Mouse (Mus musculus) limb, embryonic 15.5 days (tissue): ENCODE measurements around the gene Gm4869. TPM values are rescaled to one million over a fixed set of nuclear protein-coding genes. Genes with fewer than 3 reads are reported as not detected.
"Not testable (repeated sequence)": the region's sequence is repeated elsewhere in the genome, so short reads cannot be mapped to it uniquely, and the experiment has no call there.

Source experiments
- ATAC-seq: fragments of 200-750 bp; cut with Nextera tagmentation; 2 replicates; pipeline ENCODE4 v1.8.0; 2017; ENCODE audit warnings: low read depth, moderate TSS enrichment; ENCODE audit not compliant: insufficient number of reproducible peaks, low FRiP score, low TSS enrichment
- H3K27ac ChIP-seq: fragments of 300-500 bp; sonication (generic); 2 replicates; pipeline ENCODE4 v1.5.1; 2015; ENCODE audit warnings: moderate library complexity, mild to moderate bottlenecking, inconsistent platforms
- H3K27me3 ChIP-seq: fragments of 300-500 bp; sonication (generic); 2 replicates; pipeline ENCODE4 v1.6.1; 2015; ENCODE audit warnings: inconsistent platforms
- H3K36me3 ChIP-seq: fragments of 300-500 bp; sonication (generic); 2 replicates; pipeline ENCODE4 v1.6.1; 2015; ENCODE audit warnings: inconsistent platforms
- H3K4me1 ChIP-seq: fragments of 300-500 bp; sonication (generic); 2 replicates; pipeline ENCODE4 v1.6.1; 2015; ENCODE audit warnings: inconsistent platforms
- H3K4me2 ChIP-seq: fragments of 300-500 bp; sonication (generic); 2 replicates; pipeline ENCODE4 v1.6.1; 2015; ENCODE audit warnings: mild to moderate bottlenecking, inconsistent platforms
- H3K4me3 ChIP-seq: fragments of 300-500 bp; sonication (generic); 2 replicates; pipeline ENCODE4 v1.5.1; 2015; ENCODE audit warnings: mild to moderate bottlenecking, inconsistent platforms
- H3K9ac ChIP-seq: fragments of 300-500 bp; sonication (generic); 2 replicates; pipeline ENCODE4 v1.6.1; 2015; ENCODE audit warnings: inconsistent platforms
- H3K9me3 ChIP-seq: fragments of 300-500 bp; sonication (generic); 2 replicates; pipeline ENCODE4 v1.6.1; 2016; ENCODE audit warnings: inconsistent platforms
- WGBS: fragments of 180-500 bp; shearing (Covaris S2); methylation state at CpG from one replicate; pipeline ENCODE4 v1.1.7; 2015; 5-methylcytosine and 5-hydroxymethylcytosine counted together
- polyA plus RNA-seq: library from polyadenylated mRNA; unstranded; fragments of >200 nt; fragmentation: Nextera tagmentation; extraction: Ambion mirVana; gene quantifications from 2 replicates; pipeline ENCODE4 v1.2.1, GENCODE M21; 2015

Gm4869 gene
- polyA plus RNA-seq, 1 experiment from 2014 or later: not detected

DNA sequence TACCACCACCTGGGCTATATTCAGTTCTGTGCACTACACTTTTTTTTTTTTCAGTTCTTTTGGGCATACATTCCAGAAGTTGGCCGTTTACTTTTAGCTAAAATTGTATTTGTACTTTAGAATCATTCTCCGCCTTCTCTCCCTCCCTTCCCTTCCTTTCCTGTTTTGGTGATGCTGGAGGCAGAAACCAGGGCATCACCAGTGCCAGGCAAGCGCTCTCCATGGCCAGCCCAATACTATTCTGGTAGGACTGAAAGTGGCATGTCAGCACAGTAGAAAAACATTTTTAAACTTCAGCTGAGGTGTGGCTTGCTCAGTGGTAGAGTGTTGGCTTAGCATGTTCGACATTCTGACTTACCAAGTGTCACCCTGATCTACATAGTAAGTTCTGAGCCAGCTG, 36.0 kb downstream of the Gm4869 start:
- Histone ChIP-seq H3K27ac (no peak overlapping the region), H3K9ac (no peak overlapping the region), H3K4me3 (no peak overlapping the region), H3K4me1 (no peaks in the 10 kb centered on the region), H3K9me3 (no peaks in the 10 kb centered on the region), H3K27me3 (0 out of 2 replicates have a peak, but pooled peaks cover 1% of the 10 kb centered on the region), H3K36me3 (no peaks in the 10 kb centered on the region), H3K4me2 (no peak overlapping the region)
- 74% methylated on average over 4 of the region's 4 CpGs for WGBS
- ATAC-seq: no peak

DNA sequence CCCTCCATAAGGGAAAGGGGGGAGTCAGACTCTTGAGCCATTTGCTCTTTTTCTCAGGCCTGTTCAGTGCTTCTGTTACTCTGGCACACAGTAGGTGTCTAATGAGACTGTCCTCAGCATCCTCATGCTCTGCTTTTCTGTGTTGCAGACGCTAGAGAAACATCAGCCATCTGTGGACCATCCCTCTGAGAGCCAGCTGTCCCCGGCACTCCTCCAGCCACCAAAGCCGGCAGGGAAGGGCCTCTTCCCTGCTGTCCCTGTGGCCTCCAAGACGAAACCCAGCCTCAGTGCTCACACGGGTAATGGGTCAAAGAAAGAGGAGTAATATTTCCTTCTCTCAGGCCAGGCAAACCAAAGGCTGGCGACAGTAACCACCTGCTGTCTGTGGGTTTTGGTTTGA, 45.7 kb downstream of the Gm4869 start:
- H3K9me3 ChIP-seq: no peaks in the 10 kb centered on the region
- ATAC-seq: no peak
- H3K36me3 ChIP-seq: no peaks in the 10 kb centered on the region
- no peak overlapping the region for H3K4me3 ChIP-seq
- 49% methylated on average over 6 of the region's 6 CpGs for WGBS
- no peak overlapping the region for H3K9ac ChIP-seq
- no peak overlapping the region for H3K4me2 ChIP-seq
- no peaks in the 10 kb centered on the region for H3K4me1 ChIP-seq
- H3K27me3 ChIP-seq: peaks cover 15% of the 10 kb centered on the region; the same call in 1 of the 2 replicates
- no peak overlapping the region for H3K27ac ChIP-seq

DNA sequence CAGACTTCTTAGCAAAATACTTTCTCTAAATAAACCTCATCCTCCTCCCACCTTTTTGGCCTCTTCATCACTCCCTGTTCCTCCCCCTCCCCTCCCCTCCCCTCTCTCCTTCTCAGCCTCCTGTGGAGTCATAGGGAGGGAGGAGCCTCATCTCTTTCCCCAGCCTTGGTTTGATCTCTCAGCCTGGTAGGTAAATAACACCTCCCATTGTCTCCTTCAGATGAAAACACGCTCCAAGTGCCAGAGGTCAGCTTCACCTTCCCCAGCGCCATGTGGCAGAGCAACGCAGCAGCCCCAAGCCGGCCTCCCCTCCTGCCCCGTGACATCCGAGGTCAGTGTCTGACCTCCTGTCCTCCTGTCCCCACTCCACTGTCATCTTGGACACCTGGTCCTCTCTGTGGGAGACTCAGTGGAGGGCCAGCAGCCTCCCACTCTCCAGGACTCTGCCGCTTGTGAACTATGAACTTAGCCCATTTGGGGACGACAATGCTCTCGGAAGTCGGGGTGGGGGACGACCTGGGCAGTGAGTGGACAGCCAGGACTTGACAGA, 47.3 kb downstream of the Gm4869 start:
- 21% methylated on average over 11 of the region's 11 CpGs for WGBS
- H3K27ac ChIP-seq: no peak overlapping the region
- no peak overlapping the region for H3K9ac ChIP-seq
- no peak overlapping the region for H3K4me2 ChIP-seq
- H3K9me3 ChIP-seq: no peaks in the 10 kb centered on the region
- no peak for ATAC-seq
- H3K4me3 ChIP-seq: no peak overlapping the region
- H3K4me1 ChIP-seq: no peaks in the 10 kb centered on the region
- H3K36me3 ChIP-seq: no peaks in the 10 kb centered on the region
- peaks cover 5% of the 10 kb centered on the region; the same call in 1 of the 2 replicates for H3K27me3 ChIP-seq

DNA sequence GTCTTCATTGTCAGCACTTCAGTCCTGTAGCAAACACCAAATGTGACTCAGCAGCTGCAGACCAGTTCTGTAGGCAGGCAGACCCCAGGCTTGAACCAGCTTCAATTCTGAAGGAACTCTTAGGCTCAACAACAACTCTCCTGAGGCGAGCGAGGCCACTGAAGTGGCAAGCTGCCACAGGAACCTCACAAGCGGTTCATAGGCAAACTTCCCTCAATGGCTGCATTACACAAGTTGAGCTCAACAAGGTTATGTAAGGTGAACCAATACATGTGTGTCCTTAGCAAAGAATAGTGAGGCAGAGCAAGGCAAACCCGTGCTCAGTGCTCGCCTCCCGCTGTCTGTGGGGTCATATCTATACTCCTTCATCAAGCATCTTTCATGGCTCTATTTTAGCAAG, 52.7 kb downstream of the Gm4869 start:
- WGBS: 81% methylated on average over 6 of the region's 6 CpGs

DNA sequence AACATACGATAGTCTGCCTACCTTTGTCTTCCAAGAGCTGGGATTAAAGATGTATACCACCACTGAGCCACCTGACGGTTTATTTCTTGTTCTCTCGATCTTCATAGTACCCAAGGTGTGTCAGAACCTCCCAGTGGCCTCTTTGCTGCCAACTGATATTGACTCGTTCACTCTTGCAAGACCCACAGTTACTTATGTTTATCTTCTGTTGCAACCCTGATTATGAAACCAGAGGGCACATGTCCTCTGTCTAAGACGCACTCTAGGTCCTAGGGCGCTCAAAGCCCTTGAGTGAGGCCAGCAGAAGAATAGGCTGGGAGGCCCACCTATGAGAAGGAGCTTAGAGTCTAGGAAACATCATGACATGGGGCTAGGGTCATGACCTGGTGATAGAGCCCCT, 55.3 kb downstream of the Gm4869 start:
- no peaks in the 10 kb centered on the region for H3K36me3 ChIP-seq
- no peak overlapping the region for H3K27ac ChIP-seq
- no peak overlapping the region for H3K4me2 ChIP-seq
- ATAC-seq: no peak
- WGBS: 82% methylated on average over 6 of the region's 6 CpGs
- H3K4me1 ChIP-seq: peaks cover 22% of the 10 kb centered on the region
- H3K4me3 ChIP-seq: no peak overlapping the region
- H3K27me3 ChIP-seq: no peaks in the 10 kb centered on the region
- H3K9ac ChIP-seq: no peak overlapping the region
- no peaks in the 10 kb centered on the region for H3K9me3 ChIP-seq

More for the DNA sequence above, 52.7 kb downstream of the Gm4869 start:
- Histone ChIP-seq H3K9ac (no peak overlapping the region), H3K9me3 (no peaks in the 10 kb centered on the region), H3K4me1 (peaks cover 8% of the 10 kb centered on the region), H3K36me3 (no peaks in the 10 kb centered on the region), H3K27ac (no peak overlapping the region), H3K27me3 (no peaks in the 10 kb centered on the region; the same call in 1 of the 2 replicates), H3K4me3 (no peak overlapping the region), H3K4me2 (no peak overlapping the region)
- no peak for ATAC-seq

DNA sequence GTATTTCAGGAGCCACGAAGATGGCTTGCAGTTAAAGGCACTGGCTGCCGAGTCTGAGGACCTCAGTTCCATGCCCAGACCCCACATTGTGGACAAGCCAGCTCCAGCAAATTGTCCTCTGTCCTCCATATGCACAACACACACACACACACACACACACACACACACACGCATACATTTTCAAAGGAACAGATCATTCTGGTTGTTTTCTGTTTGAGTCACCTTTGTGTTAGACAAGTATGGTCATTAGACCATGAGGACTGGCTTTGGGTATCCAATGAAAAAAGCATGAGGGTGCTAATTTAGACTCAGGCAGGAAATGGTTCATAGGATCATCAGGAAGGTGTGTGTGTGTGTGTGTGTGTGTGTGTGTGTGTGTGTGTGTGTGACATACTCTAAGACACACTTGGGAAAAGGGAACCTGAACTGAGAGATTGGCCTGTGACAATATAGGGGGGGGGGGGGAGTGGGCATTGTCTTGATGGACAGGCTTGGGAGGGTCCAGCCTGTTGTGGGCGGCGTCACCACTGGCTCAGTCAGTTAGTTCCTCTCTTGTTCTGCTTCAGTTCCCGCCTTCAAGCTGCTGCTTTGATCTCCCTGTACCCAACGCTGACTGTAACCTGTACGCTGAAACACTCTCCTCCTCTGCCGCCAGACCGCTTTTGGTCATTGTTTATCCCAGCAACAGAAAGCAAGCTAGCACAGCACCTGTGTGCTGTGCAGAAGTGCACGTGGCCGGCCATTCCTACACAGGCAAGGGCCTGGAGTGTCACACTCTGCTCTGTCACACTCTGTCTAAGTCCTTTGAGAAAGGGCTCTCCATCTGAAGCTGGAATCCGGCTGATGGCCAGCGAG, 56.8 kb downstream of the Gm4869 start:
- 17% methylated on average over 14 of the region's 14 CpGs for WGBS
- Histone ChIP-seq H3K9ac (no peak overlapping the region), H3K4me3 (peak overlapping the region; percentile 20), H3K9me3 (no peaks in the 10 kb centered on the region), H3K4me2 (peak overlapping the region; percentile 47), H3K4me1 (peaks cover 37% of the 10 kb centered on the region), H3K36me3 (no peaks in the 10 kb centered on the region), H3K27me3 (no peaks in the 10 kb centered on the region), H3K27ac (peak overlapping the region; percentile 28; the same call in 1 of the 2 replicates)
- no peak for ATAC-seq

DNA sequence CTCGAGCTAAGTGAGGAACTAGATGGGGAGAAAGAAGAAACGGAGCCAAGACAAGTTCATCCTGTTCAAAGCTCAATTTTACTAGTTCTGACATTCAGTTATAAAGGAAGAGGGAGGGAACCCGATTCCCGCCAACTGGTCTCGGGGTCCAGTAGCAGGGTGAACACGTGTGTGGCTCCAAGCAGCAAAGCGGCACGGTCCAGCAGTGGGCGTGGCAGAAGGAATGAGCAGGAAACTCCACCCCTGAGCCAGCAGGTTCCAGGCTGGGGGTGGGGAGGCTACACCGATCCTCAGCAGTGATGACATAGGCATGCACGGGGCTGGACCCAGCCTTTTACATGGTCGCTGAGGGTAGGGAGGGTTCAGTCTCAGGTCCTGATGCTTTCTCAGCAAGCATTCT, 57.5 kb downstream of the Gm4869 start:
- WGBS: 2% methylated on average over 12 of the region's 12 CpGs

DNA sequence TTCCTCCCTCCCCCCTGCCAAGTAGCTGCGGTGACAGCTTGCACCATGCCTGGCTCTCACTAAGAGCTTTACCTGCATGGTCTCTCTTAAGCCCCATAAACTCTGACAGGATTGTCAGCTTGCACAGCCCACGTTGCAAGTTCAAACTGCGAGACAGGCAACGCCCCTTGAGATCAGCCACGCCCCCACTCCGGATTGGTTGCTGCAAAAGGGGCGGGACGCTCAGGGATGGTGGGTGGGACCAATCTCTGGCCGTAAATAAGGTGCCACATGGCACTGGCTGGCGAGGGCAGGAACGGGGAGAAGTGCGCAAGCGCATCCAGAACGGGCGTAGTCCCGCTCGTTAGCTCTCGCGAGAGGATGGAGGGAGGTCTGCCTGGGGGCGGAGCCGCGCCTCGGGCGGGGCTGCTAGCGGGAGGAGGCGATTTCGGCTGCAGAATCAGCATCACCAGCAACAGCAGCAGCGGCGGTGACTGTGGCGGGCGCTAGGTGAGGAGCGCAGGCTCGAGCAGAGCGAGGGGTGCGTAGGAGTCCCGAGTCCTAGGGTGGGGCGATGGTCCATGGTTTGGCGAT, 59.8 kb downstream of the Gm4869 start, which contains the start of gene Chst12:
Chst12 (plus strand) TSS at position 343 of the 573 bp plus-strand sequence.
- peak within 1 kb of the TSS; percentile 85 for H3K27ac ChIP-seq
- under 1% methylated on average over 38 of the region's 38 CpGs for WGBS
- peak; percentile 91 for ATAC-seq
- H3K36me3 ChIP-seq: no peaks in the 10 kb centered on the region
- peak within 1 kb of the TSS; percentile 79 for H3K4me2 ChIP-seq
- peaks cover 66% of the 10 kb centered on the region for H3K4me1 ChIP-seq
- peak within 1 kb of the TSS; percentile 67 for H3K4me3 ChIP-seq
- H3K27me3 ChIP-seq: no peaks in the 10 kb centered on the region
- H3K9ac ChIP-seq: peak within 1 kb of the TSS; percentile 58
- H3K9me3 ChIP-seq: no peaks in the 10 kb centered on the region

More for the DNA sequence above, 57.5 kb downstream of the Gm4869 start:
- peaks cover 44% of the 10 kb centered on the region for H3K4me1 ChIP-seq
- H3K27ac ChIP-seq: 0 out of 2 replicates have a peak overlapping the region, but pooled peaks have one; percentile 28
- not testable (repeated sequence) for H3K9ac ChIP-seq, ATAC-seq, H3K27me3 ChIP-seq, H3K36me3 ChIP-seq, H3K9me3 ChIP-seq
- peak overlapping the region; percentile 20 for H3K4me3 ChIP-seq
- peak overlapping the region; percentile 47 for H3K4me2 ChIP-seq

DNA sequence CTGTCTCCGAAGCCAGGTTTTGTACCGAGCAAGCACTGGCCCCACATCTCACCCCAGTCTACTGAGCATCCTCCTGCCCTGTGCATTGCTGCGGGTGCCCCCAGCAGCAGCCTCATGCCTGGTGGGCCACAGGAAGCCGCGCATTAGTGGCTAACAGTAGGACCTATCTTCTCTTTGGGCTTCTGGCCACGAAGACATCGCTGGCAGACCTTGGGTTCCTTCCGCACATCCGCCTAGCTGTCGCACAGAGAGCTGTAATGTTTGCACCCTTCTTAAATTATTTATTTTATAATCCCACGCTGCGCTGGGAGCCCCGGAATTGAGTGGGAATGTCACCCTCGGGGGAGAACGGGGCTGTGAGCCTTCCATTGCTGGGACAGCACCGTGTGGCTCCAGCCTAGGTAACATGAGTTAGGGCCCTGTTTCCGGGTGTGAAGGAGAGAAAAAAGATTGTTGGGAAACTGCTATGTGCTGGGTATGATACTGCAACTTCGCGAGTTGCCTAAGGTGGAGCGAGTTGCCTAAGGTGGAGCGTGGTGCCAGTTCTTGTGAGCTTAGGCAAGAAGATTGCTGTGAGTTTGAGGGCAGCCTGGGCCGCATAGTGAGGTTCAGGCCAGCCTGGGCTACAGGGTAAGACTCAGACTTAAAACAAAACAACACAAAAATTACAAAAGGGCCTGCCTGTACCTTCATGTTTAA, 60.8 kb downstream of the Gm4869 start:
- WGBS: 25% methylated on average over 22 of the region's 22 CpGs
- ATAC-seq: no peak
- H3K4me1 ChIP-seq: peaks cover 66% of the 10 kb centered on the region

DNA sequence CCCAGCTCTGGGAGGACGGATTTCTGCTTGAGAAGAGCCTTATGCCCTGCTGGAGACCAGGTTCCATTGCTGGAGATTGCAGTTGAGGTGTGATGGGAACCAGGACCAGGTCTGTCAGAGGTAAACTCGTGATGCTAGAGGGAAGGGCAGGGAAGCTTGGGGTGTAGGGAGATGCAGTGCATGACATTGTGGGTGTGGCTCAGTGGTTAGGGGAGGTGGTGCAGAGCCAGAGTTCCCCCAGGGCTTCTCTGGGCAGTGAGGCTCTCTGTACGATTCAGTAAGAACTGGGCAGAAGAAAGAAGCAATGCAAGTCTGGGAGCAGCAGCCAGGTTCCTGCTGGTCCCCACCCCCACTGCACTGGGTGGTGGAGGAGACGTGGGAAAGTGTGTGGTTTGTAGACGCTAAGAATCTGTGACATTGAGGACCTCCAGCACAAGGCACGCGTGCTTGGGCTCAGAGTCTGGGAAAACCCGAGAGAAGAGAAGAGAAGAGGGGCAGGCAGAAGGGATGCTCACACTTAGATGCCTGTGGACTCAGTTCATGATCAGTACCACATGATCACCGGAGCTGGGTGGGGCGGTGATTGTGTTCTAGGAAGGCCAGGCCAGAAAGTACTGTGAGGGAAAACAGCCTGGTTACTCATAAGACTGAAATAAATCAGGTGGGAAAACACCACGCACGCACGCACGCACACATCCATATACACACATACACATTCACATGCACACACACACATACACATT, 62.2 kb downstream of the Gm4869 start:
- no peak overlapping the region for H3K27ac ChIP-seq

More for the DNA sequence above, 60.8 kb downstream of the Gm4869 start:
- Histone ChIP-seq H3K36me3 (no peaks in the 10 kb centered on the region), H3K9me3 (no peaks in the 10 kb centered on the region), H3K9ac (peak overlapping the region; percentile 58), H3K4me3 (peak overlapping the region; percentile 67), H3K27ac (peak overlapping the region; percentile 85), H3K27me3 (no peaks in the 10 kb centered on the region), H3K4me2 (peak overlapping the region; percentile 79)

DNA sequence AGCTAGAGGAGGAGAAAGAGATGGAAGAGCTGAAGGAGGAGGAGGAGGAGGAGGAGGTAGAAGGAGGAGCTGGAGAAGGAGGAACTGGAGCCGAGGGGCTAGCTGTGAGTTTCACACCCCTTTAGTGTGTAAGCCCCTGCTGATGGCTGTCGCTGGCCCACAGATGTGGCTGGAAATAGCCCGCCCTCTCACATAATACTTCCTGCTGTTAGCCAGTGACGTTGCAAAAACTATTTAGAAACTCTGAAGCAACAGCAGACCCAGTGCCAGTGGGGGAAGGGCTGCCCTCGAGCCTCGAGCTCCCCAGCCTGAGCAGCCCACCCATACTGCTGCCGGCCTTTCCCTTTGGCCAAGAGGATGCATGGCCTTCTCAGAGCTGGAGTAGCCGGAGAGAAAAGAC, 63.2 kb downstream of the Gm4869 start:
- no peaks in the 10 kb centered on the region for H3K27me3 ChIP-seq
- H3K36me3 ChIP-seq: 0 out of 2 replicates have a peak, but pooled peaks cover 6% of the 10 kb centered on the region
- no peak overlapping the region for H3K4me3 ChIP-seq
- no peaks in the 10 kb centered on the region for H3K9me3 ChIP-seq
- no peak overlapping the region for H3K9ac ChIP-seq
- 26% methylated on average over 8 of the region's 8 CpGs for WGBS
- H3K4me2 ChIP-seq: 0 out of 2 replicates have a peak overlapping the region, but pooled peaks have one; percentile 12
- peak overlapping the region; percentile 8; the same call in 1 of the 2 replicates for H3K27ac ChIP-seq
- ATAC-seq: no peak
- peaks cover 54% of the 10 kb centered on the region for H3K4me1 ChIP-seq

More for the DNA sequence above, 62.2 kb downstream of the Gm4869 start:
- peaks cover 62% of the 10 kb centered on the region for H3K4me1 ChIP-seq
- H3K9me3 ChIP-seq: no peaks in the 10 kb centered on the region
- no peak overlapping the region for H3K9ac ChIP-seq
- H3K4me3 ChIP-seq: no peak overlapping the region; the same call in 1 of the 2 replicates
- H3K27me3 ChIP-seq: no peaks in the 10 kb centered on the region
- H3K36me3 ChIP-seq: no peaks in the 10 kb centered on the region
- peak overlapping the region; percentile 79 for H3K4me2 ChIP-seq
- ATAC-seq: no peak
- 75% methylated on average over 14 of the region's 14 CpGs for WGBS
